Mouse (Mus musculus) embryonic facial prominence, embryonic 14.5 days (tissue): ENCODE data around the gene Dlg5. TPM values are rescaled to one million over a fixed set of nuclear protein-coding genes. Genes with fewer than 3 reads are reported as not detected.

ENCODE experiments used
- ATAC-seq: fragments of 200-750 bp; cut with Nextera tagmentation; 2 replicates; pipeline ENCODE4 v1.8.0; 2017; ENCODE audit warnings: low read depth, moderate number of reproducible peaks, moderate TSS enrichment
- DNase-seq: peaks from one replicate; pipeline ENCODE4 v3.0.0-alpha.2; 2015; ENCODE audit warnings: low spot score
- H3K27ac ChIP-seq: fragments of 300-500 bp; sonication (generic); replicated peaks from 2 replicates; pipeline ENCODE4 v1.5.1; 2014; ENCODE audit warnings: low read depth, mild to moderate bottlenecking, low read length, moderate library complexity
- H3K27me3 ChIP-seq: fragments of 300-500 bp; sonication (generic); replicated peaks from 2 replicates; pipeline ENCODE4 v1.6.1; 2014; ENCODE audit warnings: low read length; ENCODE audit not compliant: control insufficient read depth, insufficient read depth
- H3K36me3 ChIP-seq: fragments of 300-500 bp; sonication (generic); 2 replicates; pipeline ENCODE4 v1.6.1; 2014; ENCODE audit warnings: low read length, mixed read lengths; ENCODE audit not compliant: control insufficient read depth, insufficient read depth
- H3K4me1 ChIP-seq: fragments of 300-500 bp; sonication (generic); 2 replicates; pipeline ENCODE4 v1.6.1; 2014; ENCODE audit warnings: antibody characterized with exemption, low read length; ENCODE audit not compliant: control insufficient read depth, insufficient read depth
- H3K4me2 ChIP-seq: fragments of 300-500 bp; sonication (generic); 2 replicates; pipeline ENCODE4 v1.6.1; 2014; ENCODE audit warnings: low read depth, mild to moderate bottlenecking, low read length, moderate library complexity, mixed read lengths
- H3K4me3 ChIP-seq: fragments of 300-500 bp; sonication (generic); 2 replicates; pipeline ENCODE4 v1.5.1; 2014; ENCODE audit warnings: low read depth, mild to moderate bottlenecking, low read length
- H3K9ac ChIP-seq: fragments of 300-500 bp; sonication (generic); 2 replicates; pipeline ENCODE4 v1.6.1; 2014; ENCODE audit warnings: low read depth, mild to moderate bottlenecking, low read length, moderate library complexity, mixed read lengths
- H3K9me3 ChIP-seq: fragments of 300-500 bp; sonication (generic); 2 replicates; pipeline ENCODE4 v1.6.1; 2016; ENCODE audit warnings: low read length; ENCODE audit not compliant: control insufficient read depth
- WGBS: fragments of 180-500 bp; shearing (Covaris S2); extraction: QIAGEN DNeasy Blood & Tissue Kit; methylation state at CpG from one replicate; pipeline ENCODE4 v1.1.7; 2014; 5-methylcytosine and 5-hydroxymethylcytosine counted together
- polyA plus RNA-seq: library from polyadenylated mRNA; unstranded; fragments of >200 nt; fragmentation: Nextera tagmentation; extraction: Ambion mirVana; gene quantifications from 2 replicates; pipeline ENCODE4 v1.2.1, GENCODE M21; 2014

Gene Dlg5
- polyA plus RNA-seq, 1 experiment from 2014 or later, result 24.7 TPM

- H3K4me3 ChIP-seq, result no peak overlapping the region
- H3K4me1 ChIP-seq, result 0 out of 2 replicates have a peak, but pooled peaks cover 7% of the 10 kb centered on the region
- 59% methylated on average over 5 of the region's 5 CpGs for WGBS
- no peak for DNase-seq
- no peak overlapping the region for H3K9ac ChIP-seq
- H3K4me2 ChIP-seq, result no peak overlapping the region
- no peak for ATAC-seq
- H3K36me3 ChIP-seq, result peaks cover 9% of the 10 kb centered on the region; the same call in 1 of the 2 replicates
- no peaks in the 10 kb centered on the region for H3K27me3 ChIP-seq
- no peak overlapping the region for H3K27ac ChIP-seq
- no peaks in the 10 kb centered on the region for H3K9me3 ChIP-seq
Observed at GRCm38 (mm10) chr14:24197865-24198264, 47.9 kb downstream of the Dlg5 start.

GRCm38 (mm10) chr14:24196947-24197346, 48.8 kb downstream of the Dlg5 start:
- 66% methylated on average over 6 of the region's 6 CpGs for WGBS
- Histone ChIP-seq H3K27me3 (no peaks in the 10 kb centered on the region), H3K4me1 (0 out of 2 replicates have a peak, but pooled peaks cover 7% of the 10 kb centered on the region), H3K9me3 (no peaks in the 10 kb centered on the region), H3K4me3 (no peak overlapping the region), H3K27ac (no peak overlapping the region; the same call in 1 of the 2 replicates), H3K9ac (no peak overlapping the region), H3K36me3 (peaks cover 16% of the 10 kb centered on the region; the same call in 1 of the 2 replicates), H3K4me2 (no peak overlapping the region)
- peak; percentile 73 for DNase-seq
- ATAC-seq, result 0 out of 2 replicates have a peak, but pooled peaks have one; percentile 21

GRCm38 (mm10) chr14:24190131-24190530, 55.6 kb downstream of the Dlg5 start:
- H3K4me3 ChIP-seq, result no peak overlapping the region
- H3K27ac ChIP-seq, result no peak overlapping the region
- H3K36me3 ChIP-seq, result peaks cover 37% of the 10 kb centered on the region
- 90% methylated on average over 13 of the region's 13 CpGs for WGBS
- H3K27me3 ChIP-seq, result no peaks in the 10 kb centered on the region
- H3K9ac ChIP-seq, result no peak overlapping the region
- ATAC-seq, result no peak
- H3K4me2 ChIP-seq, result no peak overlapping the region
- H3K9me3 ChIP-seq, result no peaks in the 10 kb centered on the region
- H3K4me1 ChIP-seq, result 0 out of 2 replicates have a peak, but pooled peaks cover 3% of the 10 kb centered on the region
- no peak for DNase-seq

GRCm38 (mm10) chr14:24189598-24189997, 56.1 kb downstream of the Dlg5 start:
- Histone ChIP-seq H3K9me3 (no peaks in the 10 kb centered on the region), H3K4me3 (no peak overlapping the region), H3K4me1 (0 out of 2 replicates have a peak, but pooled peaks cover 3% of the 10 kb centered on the region), H3K27ac (no peak overlapping the region), H3K27me3 (no peaks in the 10 kb centered on the region), H3K4me2 (no peak overlapping the region), H3K36me3 (peaks cover 37% of the 10 kb centered on the region), H3K9ac (no peak overlapping the region)
- ATAC-seq (no peak), DNase-seq (no peak)
- 65% methylated on average over 7 of the region's 7 CpGs for WGBS

- 0 out of 2 replicates have a peak overlapping the region, but pooled peaks have one; percentile 14 for H3K9ac ChIP-seq
- H3K27me3 ChIP-seq, result no peaks in the 10 kb centered on the region
- no peak overlapping the region for H3K4me2 ChIP-seq
- ATAC-seq, result 0 out of 2 replicates have a peak, but pooled peaks have one; percentile 58
- no peak for DNase-seq
- no peak overlapping the region for H3K4me3 ChIP-seq
- WGBS, result 48% methylated on average over 4 of the region's 4 CpGs
- no peaks in the 10 kb centered on the region for H3K9me3 ChIP-seq
- H3K36me3 ChIP-seq, result peaks cover 16% of the 10 kb centered on the region
- 0 out of 2 replicates have a peak, but pooled peaks cover 6% of the 10 kb centered on the region for H3K4me1 ChIP-seq
- no peak overlapping the region for H3K27ac ChIP-seq
Observed at GRCm38 (mm10) chr14:24185514-24185913, 60.2 kb downstream of the Dlg5 start.

GRCm38 (mm10) chr14:24182955-24183354, 62.8 kb downstream of the Dlg5 start:
- H3K27me3 ChIP-seq, result no peaks in the 10 kb centered on the region
- H3K4me3 ChIP-seq, result no peak overlapping the region
- ATAC-seq, result no peak
- DNase-seq, result no peak
- no peak overlapping the region for H3K4me2 ChIP-seq
- no peak overlapping the region for H3K9ac ChIP-seq
- H3K27ac ChIP-seq, result no peak overlapping the region
- WGBS, result 81% methylated on average over 3 of the region's 3 CpGs
- no peaks in the 10 kb centered on the region; the same call in 1 of the 2 replicates for H3K36me3 ChIP-seq
- 0 out of 2 replicates have a peak, but pooled peaks cover 6% of the 10 kb centered on the region for H3K4me1 ChIP-seq
- H3K9me3 ChIP-seq, result no peaks in the 10 kb centered on the region

GRCm38 (mm10) chr14:24181811-24182506, 63.8 kb downstream of the Dlg5 start:
- 0 out of 2 replicates have a peak, but pooled peaks cover 6% of the 10 kb centered on the region for H3K4me1 ChIP-seq
- ATAC-seq, result peak; percentile 64
- 0 out of 2 replicates have a peak overlapping the region, but pooled peaks have one; percentile 24 for H3K27ac ChIP-seq
- H3K4me3 ChIP-seq, result no peak overlapping the region
- H3K9me3 ChIP-seq, result no peaks in the 10 kb centered on the region
- peak; percentile 82 for DNase-seq
- H3K4me2 ChIP-seq, result no peak overlapping the region
- H3K27me3 ChIP-seq, result no peaks in the 10 kb centered on the region
- 23% methylated on average over 9 of the region's 10 CpGs for WGBS
- H3K36me3 ChIP-seq, result 0 out of 2 replicates have a peak, but pooled peaks cover 8% of the 10 kb centered on the region
- 0 out of 2 replicates have a peak overlapping the region, but pooled peaks have one; percentile 32 for H3K9ac ChIP-seq

GRCm38 (mm10) chr14:24179466-24179991, 66.2 kb downstream of the Dlg5 start:
- Histone ChIP-seq H3K9ac (no peak overlapping the region), H3K4me1 (0 out of 2 replicates have a peak, but pooled peaks cover 3% of the 10 kb centered on the region), H3K27me3 (no peaks in the 10 kb centered on the region), H3K36me3 (peaks cover 30% of the 10 kb centered on the region), H3K27ac (peak overlapping the region; percentile 45; the same call in 1 of the 2 replicates), H3K4me3 (no peak overlapping the region), H3K9me3 (no peaks in the 10 kb centered on the region), H3K4me2 (no peak overlapping the region)
- peak; percentile 65 for DNase-seq
- peak; percentile 42 for ATAC-seq
- WGBS, result 67% methylated on average over 6 of the region's 6 CpGs
